Mouse (Mus musculus): ENCODE data around the gene Mgat5. TPM values are rescaled to one million over a fixed set of nuclear protein-coding genes. Genes with fewer than 3 reads are reported as not detected.

Gene Mgat5
- polyA plus RNA-seq, 1 experiment = 30.5 TPM

DNA sequence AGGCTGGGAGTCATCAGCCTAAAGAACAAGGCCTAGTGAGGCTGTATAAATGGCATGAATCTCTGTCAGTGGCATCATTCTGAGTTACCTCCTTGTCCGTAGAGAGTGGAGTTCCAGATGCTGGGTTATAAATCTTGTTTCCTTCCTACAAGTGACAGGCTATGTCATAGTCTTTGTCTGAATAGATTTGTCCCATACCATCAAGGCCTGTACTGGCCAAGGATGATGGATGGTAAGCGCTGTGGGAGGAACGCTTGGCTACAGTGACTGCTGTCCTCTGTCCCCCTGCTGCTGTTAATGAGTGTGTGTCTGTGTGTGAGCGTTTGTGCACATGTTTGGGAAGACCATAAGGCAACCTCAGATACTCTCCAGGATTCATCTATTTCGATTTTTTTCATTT lies 63.2 kb downstream of the Mgat5 start:
- Histone ChIP-seq H3K4me1 (ENCODE audit: control insufficient read depth, insufficient read depth, low read length) (no peaks in the 10 kb centered on the region; the same call in 1 of the 2 replicates), H3K27me3 (ENCODE audit: control insufficient read depth, insufficient read depth, low read length) (no peaks in the 10 kb centered on the region; the same call in 1 of the 2 replicates), H3K4me3 (replicated peaks; ENCODE audit: insufficient read depth, low read depth, low read length) (no peak overlapping the region), H3K27ac (ENCODE audit: insufficient read depth, low read length) (no peak overlapping the region)
- no peak for DNase-seq
- TF ChIP-seq POLR2A (IDR thresholded peaks at IDR 0.05; ENCODE audit: borderline replicate concordance, insufficient read depth, low read length) = no peak
- no peak for TF ChIP-seq CTCF (IDR thresholded peaks at IDR 0.05; ENCODE audit: borderline replicate concordance, insufficient read depth, low read depth, low read length)
- 91% methylated on average over 5 of the region's 5 CpGs for WGBS

DNA sequence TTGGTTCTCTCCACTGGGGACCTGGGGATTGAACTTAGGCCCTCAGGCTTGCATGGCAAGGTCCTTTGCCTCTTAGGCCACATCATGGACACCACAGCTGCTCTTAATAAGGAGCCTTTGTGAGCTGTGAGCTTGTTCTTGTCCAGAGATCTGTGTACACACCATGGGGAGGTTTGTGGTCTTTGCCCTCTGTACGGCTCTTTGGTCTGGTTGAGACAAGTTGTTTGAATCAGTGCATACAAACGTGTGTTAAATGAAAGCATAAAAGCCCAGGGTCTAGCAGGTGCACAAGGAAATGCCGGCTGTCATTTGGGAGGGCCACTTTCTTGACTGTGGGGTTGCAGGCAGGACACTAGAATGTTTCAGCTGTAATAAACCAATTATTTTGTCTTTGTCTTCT lies 64.5 kb downstream of the Mgat5 start:
- 89% methylated on average over 3 of the region's 3 CpGs for WGBS

DNA sequence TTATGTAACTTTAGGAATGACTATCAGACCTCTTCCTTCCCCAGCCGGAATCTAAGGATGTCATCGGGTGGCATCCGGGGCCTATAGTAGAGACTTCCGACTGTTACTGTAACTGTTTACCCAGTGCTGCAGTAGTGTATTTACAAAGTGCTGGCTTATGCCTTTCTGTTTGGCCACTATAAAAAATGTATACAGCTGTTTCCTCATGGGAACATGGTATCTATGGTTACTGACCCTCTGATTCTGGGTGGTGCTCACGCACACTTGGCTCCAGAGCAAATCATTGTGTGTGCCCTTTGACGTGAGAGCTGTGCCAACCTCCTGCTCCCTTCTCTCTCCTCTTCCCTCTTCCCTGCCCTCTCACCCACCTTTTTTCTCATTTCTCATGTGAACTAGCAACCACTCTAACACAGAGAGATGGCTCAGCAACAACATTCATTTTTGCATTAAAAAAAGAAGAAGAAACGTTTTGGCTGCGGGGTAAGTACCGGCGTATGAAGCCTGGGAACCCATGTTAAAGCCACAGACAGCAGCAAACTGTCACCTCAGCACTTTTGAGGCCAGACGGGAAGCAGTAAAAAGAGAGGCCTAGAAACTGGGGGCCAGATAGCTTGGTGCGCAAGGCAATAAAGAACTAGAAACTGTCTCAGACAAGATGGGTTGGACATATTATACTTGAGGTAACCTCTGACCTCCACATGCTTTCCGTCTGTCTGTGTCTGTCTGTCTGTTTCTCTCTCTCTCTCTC lies 65.6 kb downstream of the Mgat5 start:
- WGBS = 72% methylated on average over 13 of the region's 13 CpGs
- DNase-seq = no peak

More for the DNA sequence above, 64.5 kb downstream of the Mgat5 start:
- peaks cover 5% of the 10 kb centered on the region; the same call in 1 of the 2 replicates for H3K4me1 ChIP-seq (ENCODE audit: control insufficient read depth, insufficient read depth, low read length)
- no peak overlapping the region for H3K4me3 ChIP-seq (replicated peaks; ENCODE audit: insufficient read depth, low read depth, low read length)
- no peak for TF ChIP-seq CTCF (IDR thresholded peaks at IDR 0.05; ENCODE audit: borderline replicate concordance, insufficient read depth, low read depth, low read length)
- no peaks in the 10 kb centered on the region; the same call in 1 of the 2 replicates for H3K27me3 ChIP-seq (ENCODE audit: control insufficient read depth, insufficient read depth, low read length)
- DNase-seq = no peak
- H3K27ac ChIP-seq (ENCODE audit: insufficient read depth, low read length) = no peak overlapping the region

DNA sequence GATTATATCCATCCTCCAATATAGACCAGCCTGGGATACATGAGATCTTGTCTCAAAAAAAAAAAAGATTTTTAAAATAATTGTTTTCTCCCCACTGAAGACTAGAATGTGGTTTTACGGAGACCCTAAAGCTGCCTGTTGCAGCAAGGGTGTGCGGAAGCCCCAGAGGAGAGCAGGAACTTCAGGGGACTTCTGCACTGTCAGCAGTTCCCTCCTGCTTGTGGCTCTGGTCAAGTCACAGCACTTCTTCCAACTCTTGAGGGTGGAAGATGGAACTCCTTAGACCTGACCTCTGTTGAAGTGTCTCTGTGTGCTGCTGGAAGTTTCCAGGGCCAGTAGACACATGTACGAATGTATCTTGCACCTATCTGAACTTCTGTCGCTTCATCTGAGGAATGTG lies 66.3 kb downstream of the Mgat5 start:
- no peak overlapping the region for H3K27ac ChIP-seq (ENCODE audit: insufficient read depth, low read length)
- WGBS = 93% methylated on average over 4 of the region's 4 CpGs

More for the DNA sequence above, 65.6 kb downstream of the Mgat5 start:
- Histone ChIP-seq H3K4me1 (ENCODE audit: control insufficient read depth, insufficient read depth, low read length) (peaks cover 5% of the 10 kb centered on the region; the same call in 1 of the 2 replicates), H3K27ac (ENCODE audit: insufficient read depth, low read length) (no peak overlapping the region), H3K27me3 (ENCODE audit: control insufficient read depth, insufficient read depth, low read length) (no peaks in the 10 kb centered on the region; the same call in 1 of the 2 replicates), H3K4me3 (replicated peaks; ENCODE audit: insufficient read depth, low read depth, low read length) (no peak overlapping the region)
- no peak for TF ChIP-seq POLR2A (IDR thresholded peaks at IDR 0.05; ENCODE audit: borderline replicate concordance, insufficient read depth, low read length)
- TF ChIP-seq CTCF (IDR thresholded peaks at IDR 0.05; ENCODE audit: borderline replicate concordance, insufficient read depth, low read depth, low read length) = no peak

DNA sequence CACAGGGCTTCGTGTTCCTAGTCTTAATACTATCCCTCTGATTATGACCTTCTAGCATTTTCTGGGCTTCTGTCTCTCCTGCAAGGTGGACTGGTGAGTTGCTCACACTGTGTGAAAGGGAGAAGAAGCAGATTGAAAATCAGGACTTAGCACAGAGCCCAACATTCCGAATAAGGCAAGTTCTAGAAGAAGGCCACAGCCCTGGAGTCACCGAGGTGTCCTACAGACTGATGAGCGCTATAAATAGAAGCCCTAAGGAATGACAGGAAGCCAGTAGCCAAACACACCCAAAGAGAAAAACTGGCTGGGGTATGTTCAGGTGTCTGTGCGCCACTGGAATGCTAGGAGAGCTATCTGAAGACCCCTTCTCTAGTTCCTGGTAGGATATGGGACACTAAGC lies 68.5 kb downstream of the Mgat5 start:
- no peak for TF ChIP-seq POLR2A (IDR thresholded peaks at IDR 0.05; ENCODE audit: borderline replicate concordance, insufficient read depth, low read length)
- TF ChIP-seq CTCF (IDR thresholded peaks at IDR 0.05; ENCODE audit: borderline replicate concordance, insufficient read depth, low read depth, low read length) = no peak
- 81% methylated on average over 5 of the region's 5 CpGs for WGBS

More for the DNA sequence above, 66.3 kb downstream of the Mgat5 start:
- Histone ChIP-seq H3K4me3 (replicated peaks; ENCODE audit: insufficient read depth, low read depth, low read length) (no peak overlapping the region), H3K27me3 (ENCODE audit: control insufficient read depth, insufficient read depth, low read length) (no peaks in the 10 kb centered on the region; the same call in 1 of the 2 replicates), H3K4me1 (ENCODE audit: control insufficient read depth, insufficient read depth, low read length) (peaks cover 5% of the 10 kb centered on the region; the same call in 1 of the 2 replicates)
- DNase-seq = no peak
- TF ChIP-seq CTCF (IDR thresholded peaks at IDR 0.05; ENCODE audit: borderline replicate concordance, insufficient read depth, low read depth, low read length) (no peak), POLR2A (IDR thresholded peaks at IDR 0.05; ENCODE audit: borderline replicate concordance, insufficient read depth, low read length) (no peak)

DNA sequence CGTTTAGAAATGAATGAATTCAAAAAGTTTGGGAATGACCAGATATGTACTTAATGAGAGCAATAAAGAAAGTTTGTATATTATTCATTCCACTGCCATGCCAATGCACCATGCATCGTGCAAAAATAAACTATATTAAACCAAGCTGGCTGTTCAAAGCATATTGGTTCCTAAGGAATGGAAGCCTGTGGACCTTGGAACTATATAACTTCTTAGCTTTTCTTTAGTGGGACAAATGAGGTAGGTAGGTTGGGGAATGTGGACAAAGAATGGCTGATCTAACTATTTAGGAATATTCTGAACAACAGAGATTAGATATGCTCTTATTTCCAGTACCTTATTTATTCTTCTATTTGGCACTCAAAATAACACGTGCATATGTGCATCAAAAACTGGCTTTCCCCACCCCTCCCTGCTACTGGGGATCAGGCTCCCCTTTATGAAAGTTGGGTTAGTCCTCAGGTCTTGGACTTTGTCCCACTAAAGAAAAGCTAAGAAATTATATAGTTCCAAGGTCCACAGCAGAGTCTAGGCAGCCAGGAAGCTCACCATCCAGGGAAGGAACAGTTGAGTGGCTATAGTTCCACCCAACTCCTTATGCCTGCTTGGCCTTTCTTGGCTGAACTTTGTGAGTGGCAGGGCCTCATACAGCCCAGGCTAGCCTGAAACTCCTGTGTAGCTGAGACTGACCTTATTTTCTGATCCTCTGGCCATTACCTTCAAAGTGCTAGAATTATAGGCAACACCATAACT lies 70.9 kb downstream of the Mgat5 start:
- H3K27ac ChIP-seq (ENCODE audit: insufficient read depth, low read length) = no peak overlapping the region
- no peak overlapping the region for H3K4me3 ChIP-seq (replicated peaks; ENCODE audit: insufficient read depth, low read depth, low read length)
- H3K27me3 ChIP-seq (ENCODE audit: control insufficient read depth, insufficient read depth, low read length) = no peaks in the 10 kb centered on the region
- TF ChIP-seq POLR2A (IDR thresholded peaks at IDR 0.05; ENCODE audit: borderline replicate concordance, insufficient read depth, low read length) = no peak
- 94% methylated on average over 3 of the region's 3 CpGs for WGBS
- no peak for DNase-seq
- 0 out of 2 replicates have a peak, but pooled peaks cover 5% of the 10 kb centered on the region for H3K4me1 ChIP-seq (ENCODE audit: control insufficient read depth, insufficient read depth, low read length)

More for the DNA sequence above, 68.5 kb downstream of the Mgat5 start:
- H3K27ac ChIP-seq (ENCODE audit: insufficient read depth, low read length) = no peak overlapping the region
- no peak overlapping the region for H3K4me3 ChIP-seq (replicated peaks; ENCODE audit: insufficient read depth, low read depth, low read length)
- peaks cover 5% of the 10 kb centered on the region; the same call in 1 of the 2 replicates for H3K4me1 ChIP-seq (ENCODE audit: control insufficient read depth, insufficient read depth, low read length)
- no peaks in the 10 kb centered on the region; the same call in 1 of the 2 replicates for H3K27me3 ChIP-seq (ENCODE audit: control insufficient read depth, insufficient read depth, low read length)
- no peak for DNase-seq

DNA sequence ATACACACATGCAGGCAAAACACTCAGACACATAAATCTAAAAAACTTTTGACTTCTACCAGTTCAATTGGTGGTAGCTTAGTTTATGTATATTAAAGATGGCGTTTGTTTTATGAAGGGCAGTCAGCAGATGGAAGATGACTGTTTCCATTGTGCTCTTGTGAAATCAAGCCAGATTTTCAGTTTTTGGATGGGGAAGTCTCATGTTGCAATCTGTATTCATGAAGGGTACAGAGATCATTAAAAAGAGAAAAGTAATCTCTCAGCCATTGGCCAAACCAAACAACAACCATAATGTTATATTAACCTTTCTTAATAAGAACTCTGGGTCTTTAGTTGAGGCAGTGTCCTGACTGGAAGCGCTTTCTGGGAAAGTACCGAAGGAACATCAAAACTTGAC lies 73.3 kb downstream of the Mgat5 start:
- DNase-seq = no peak
- H3K4me1 ChIP-seq (ENCODE audit: control insufficient read depth, insufficient read depth, low read length) = 0 out of 2 replicates have a peak, but pooled peaks cover 4% of the 10 kb centered on the region
- WGBS = 95% methylated on average over 3 of the region's 3 CpGs
- no peak overlapping the region for H3K4me3 ChIP-seq (replicated peaks; ENCODE audit: insufficient read depth, low read depth, low read length)
- no peak overlapping the region for H3K27ac ChIP-seq (ENCODE audit: insufficient read depth, low read length)
- TF ChIP-seq CTCF (IDR thresholded peaks at IDR 0.05; ENCODE audit: borderline replicate concordance, insufficient read depth, low read depth, low read length) = no peak
- TF ChIP-seq POLR2A (IDR thresholded peaks at IDR 0.05; ENCODE audit: borderline replicate concordance, insufficient read depth, low read length) = no peak
- H3K27me3 ChIP-seq (ENCODE audit: control insufficient read depth, insufficient read depth, low read length) = no peaks in the 10 kb centered on the region
